In genomic region chr2:156717320-156718281, GRCm38 (mm10) we compare ENCODE assay signal across 8 mouse cellular contexts. TPM values are rescaled to one million over a fixed set of nuclear protein-coding genes. Genes with fewer than 3 reads are reported as not detected.
A peak's percentile ranks its signal among the peaks of the same experiment; 100 is the strongest.
DNase-seq lines count a peak whose midpoint lies in the region; ATAC-seq and TF ChIP-seq lines count a peak whose summit lies in the region.

No protein-coding gene starts in this region.

- TF ChIP-seq EP300 in heart, adult 2 months (IDR thresholded peaks at IDR 0.05; ENCODE audit: insufficient read depth, low read depth, low read length) = peak; percentile 71; the same call in 1 of the 2 replicates

- 0 out of 2 replicates have a peak overlapping the region, but pooled peaks have one; percentile 32 for H3K9ac ChIP-seq in heart, adult 2 months (ENCODE audit: low read depth, low read length)
- no peak overlapping the region for H3K9ac ChIP-seq in liver, embryonic 13.5 days
- no peak overlapping the region for H3K9ac ChIP-seq in neural tube, embryonic 14.5 days (replicated peaks; ENCODE audit: low read depth, low read length)

- peaks cover 19% of the 10 kb centered on the region for H3K4me1 ChIP-seq in heart, adult 2 months (ENCODE audit: control insufficient read depth, insufficient read depth, low read length)
- peaks cover 48% of the 10 kb centered on the region for H3K4me1 ChIP-seq in liver, embryonic 13.5 days (replicated peaks)
- peaks cover 12% of the 10 kb centered on the region for H3K4me1 ChIP-seq in neural tube, embryonic 14.5 days (ENCODE audit: control insufficient read depth, insufficient read depth, low read length)

- TF ChIP-seq POLR2A in heart, adult 2 months (IDR thresholded peaks at IDR 0.05; ENCODE audit: insufficient read depth, low read depth, low read length) = no peak

- H3K79me2 ChIP-seq in heart, adult 2 months (replicated peaks; ENCODE audit: control insufficient read depth, insufficient read depth, low read length) = no peaks in the 10 kb centered on the region

- peak overlapping the region; percentile 68 for H3K27ac ChIP-seq in heart, adult 2 months
- H3K27ac ChIP-seq in liver, embryonic 13.5 days = peak overlapping the region; percentile 32; the same call in 1 of the 2 replicates
- peak overlapping the region; percentile 1; the same call in 1 of the 2 replicates for H3K27ac ChIP-seq in neural tube, embryonic 14.5 days (ENCODE audit: low read depth, low read length)

- DNase-seq in NIH3T3 (ENCODE audit: low read depth) = peak; percentile 77
- peak; percentile 85 for DNase-seq in cerebellum, postnatal 10 days
- DNase-seq in heart, adult 2 months = peak; percentile 59 to 68
- DNase-seq in kidney, adult 9 months = peak; percentile 66
- DNase-seq in liver, embryonic 13.5 days = no peak
- DNase-seq in spleen, adult 12 weeks (ENCODE audit: low spot score) = no peak
- DNase-seq in B cell, adult 2 months = no peak

- no peak for TF ChIP-seq CTCF in heart, adult 2 months (IDR thresholded peaks at IDR 0.05)

- H3K27me3 ChIP-seq in heart, adult 2 months (ENCODE audit: control insufficient read depth, insufficient read depth, low read length) = no peaks in the 10 kb centered on the region
- H3K27me3 ChIP-seq in liver, embryonic 13.5 days = peaks cover 9% of the 10 kb centered on the region; the same call in 1 of the 2 replicates
- H3K27me3 ChIP-seq in neural tube, embryonic 14.5 days (ENCODE audit: control insufficient read depth, insufficient read depth, low read length) = no peaks in the 10 kb centered on the region

- peak overlapping the region; percentile 29; the same call in 1 of the 2 replicates for H3K4me2 ChIP-seq in liver, embryonic 13.5 days
- H3K4me2 ChIP-seq in neural tube, embryonic 14.5 days (ENCODE audit: low read depth, low read length) = no peak overlapping the region

- intact Hi-C loops in heart, adult 2 months (cut with DNase I) = loop anchor here (5.0 kb wide), 1 partner anchor 170 kb away; the partner anchor contains the start of gene Aar2

- ATAC-seq in liver, embryonic 13.5 days (ENCODE audit: low read depth) = no peak
- no peak for ATAC-seq in neural tube, embryonic 14.5 days (ENCODE audit: low read depth)

- H3K4me3 ChIP-seq in heart, adult 2 months = peak overlapping the region; percentile 12; the same call in 1 of the 2 replicates
- no peak overlapping the region for H3K4me3 ChIP-seq in liver, embryonic 13.5 days (replicated peaks)
- H3K4me3 ChIP-seq in neural tube, embryonic 14.5 days (ENCODE audit: low read depth, low read length) = no peak overlapping the region

- H3K36me3 ChIP-seq in heart, adult 2 months (ENCODE audit: control insufficient read depth, insufficient read depth, low read length) = no peaks in the 10 kb centered on the region
- no peaks in the 10 kb centered on the region for H3K36me3 ChIP-seq in liver, embryonic 13.5 days
- H3K36me3 ChIP-seq in neural tube, embryonic 14.5 days (ENCODE audit: control insufficient read depth, insufficient read depth, low read length) = no peaks in the 10 kb centered on the region

- WGBS in heart, adult 2 months = 17% methylated on average over 17 of the region's 17 CpGs
- WGBS in liver, embryonic 13.5 days (ENCODE audit: insufficient replicate concordance) = 26% methylated on average over 17 of the region's 17 CpGs
- WGBS in neural tube, embryonic 14.5 days = 26% methylated on average over 17 of the region's 17 CpGs

- no peaks in the 10 kb centered on the region for H3K9me3 ChIP-seq in liver, embryonic 13.5 days (replicated peaks)
- no peaks in the 10 kb centered on the region for H3K9me3 ChIP-seq in neural tube, embryonic 14.5 days (ENCODE audit: control insufficient read depth, low read length)

RNA-seq across cellular contexts. Expression of gene Myl9, which starts 57.6 kb away (rescaled TPM):
- total RNA-seq in heart, adult 2 months (2021) = 100 to 1,000 TPM in 1 of 2 experiments, 10 to 100 TPM in 1; 86.6 to 107 TPM
- 176 and 204 TPM in 2 replicates for polyA plus RNA-seq in heart, adult 2 months (2012; rRNA removed)
- polyA plus RNA-seq in liver, embryonic 13.5 days (2015; fragmentation: Nextera tagmentation; extraction: Ambion mirVana) = 58.3 and 60.1 TPM in 2 replicates
- polyA plus RNA-seq in neural tube, embryonic 14.5 days (2014; fragmentation: Nextera tagmentation; extraction: Ambion mirVana) = 23.3 and 43.0 TPM in 2 replicates

Comparison
In these comparisons a context has a peak if more than half of its experiments do, and no peak if none do; other contexts are left out.
1. DNase-seq: peak in NIH3T3 (single experiment), cerebellum, postnatal 10 days (2 of 2), heart, adult 2 months (2 of 2) and kidney, adult 9 months (single experiment); none in liver, embryonic 13.5 days (single experiment), spleen, adult 12 weeks (single experiment) and B cell, adult 2 months (0 of 2).
2. H3K27ac ChIP-seq: peak in every context shown above with its lines; median percentile 68 in heart, adult 2 months; 32 in liver, embryonic 13.5 days; 1 in neural tube, embryonic 14.5 days.